Mouse (Mus musculus) forebrain, postnatal 0 days (tissue): ENCODE measurements at regions not wholly inside any gene's neighbourhood (a gene's known extent, or its start where the extent isn't known, plus 50 kb on each side); places are given as distances from the start of the nearest gene placed in this dataset.
"Not testable (repeated sequence)": the region's sequence is repeated elsewhere in the genome, so short reads cannot be mapped to it uniquely, and the experiment has no call there.

Experiments used
- ATAC-seq: fragments of 200-750 bp; cut with Nextera tagmentation; 2 replicates; pipeline ENCODE4 v1.8.0; 2017; ENCODE audit warnings: mild to moderate bottlenecking, moderate library complexity
- DNase-seq: peaks from one replicate; pipeline ENCODE4 v3.0.0-alpha.2; 2015
- H3K27ac ChIP-seq: fragments of 300-500 bp; sonication (generic); 2 replicates; pipeline ENCODE4 v1.5.1; 2014; ENCODE audit warnings: low read depth, mild to moderate bottlenecking, antibody characterized with exemption, low read length, moderate library complexity, mixed read lengths
- H3K27me3 ChIP-seq: fragments of 300-500 bp; sonication (generic); 2 replicates; pipeline ENCODE4 v1.6.1; 2014; ENCODE audit warnings: mild to moderate bottlenecking, low read length, mixed read lengths; ENCODE audit not compliant: insufficient read depth
- H3K36me3 ChIP-seq: fragments of 300-500 bp; sonication (generic); 2 replicates; pipeline ENCODE4 v1.6.1; 2014; ENCODE audit warnings: mild to moderate bottlenecking, moderate library complexity; ENCODE audit not compliant: insufficient read depth
- H3K4me1 ChIP-seq: fragments of 300-500 bp; sonication (generic); 2 replicates; pipeline ENCODE4 v1.6.1; 2014; ENCODE audit warnings: antibody characterized with exemption; ENCODE audit not compliant: insufficient read depth
- H3K4me2 ChIP-seq: fragments of 300-500 bp; sonication (generic); 2 replicates; pipeline ENCODE4 v1.6.1; 2014; ENCODE audit warnings: low read depth, mild to moderate bottlenecking, moderate library complexity
- H3K4me3 ChIP-seq: fragments of 300-500 bp; sonication (generic); 2 replicates; pipeline ENCODE4 v1.5.1; 2014; ENCODE audit warnings: low read depth, low read length, mixed read lengths
- H3K9ac ChIP-seq: fragments of 300-500 bp; sonication (generic); 2 replicates; pipeline ENCODE4 v1.6.1; 2014; ENCODE audit warnings: mild to moderate bottlenecking
- H3K9me3 ChIP-seq: fragments of 300-500 bp; sonication (generic); 2 replicates; pipeline ENCODE4 v1.6.1; 2016; ENCODE audit warnings: low read length
- CTCF ChIP-seq: sonication (generic); IDR thresholded peaks from 2 replicates; pipeline ENCODE4 v1.5.1; 2016; ENCODE audit warnings: antibody characterized with exemption, control low read depth, low read depth
- WGBS: fragments of 180-500 bp; shearing (Covaris S2); extraction: QIAGEN DNeasy Blood & Tissue Kit; methylation state at CpG from one replicate; pipeline ENCODE4 v1.1.7; 2014; 5-methylcytosine and 5-hydroxymethylcytosine counted together

DNA sequence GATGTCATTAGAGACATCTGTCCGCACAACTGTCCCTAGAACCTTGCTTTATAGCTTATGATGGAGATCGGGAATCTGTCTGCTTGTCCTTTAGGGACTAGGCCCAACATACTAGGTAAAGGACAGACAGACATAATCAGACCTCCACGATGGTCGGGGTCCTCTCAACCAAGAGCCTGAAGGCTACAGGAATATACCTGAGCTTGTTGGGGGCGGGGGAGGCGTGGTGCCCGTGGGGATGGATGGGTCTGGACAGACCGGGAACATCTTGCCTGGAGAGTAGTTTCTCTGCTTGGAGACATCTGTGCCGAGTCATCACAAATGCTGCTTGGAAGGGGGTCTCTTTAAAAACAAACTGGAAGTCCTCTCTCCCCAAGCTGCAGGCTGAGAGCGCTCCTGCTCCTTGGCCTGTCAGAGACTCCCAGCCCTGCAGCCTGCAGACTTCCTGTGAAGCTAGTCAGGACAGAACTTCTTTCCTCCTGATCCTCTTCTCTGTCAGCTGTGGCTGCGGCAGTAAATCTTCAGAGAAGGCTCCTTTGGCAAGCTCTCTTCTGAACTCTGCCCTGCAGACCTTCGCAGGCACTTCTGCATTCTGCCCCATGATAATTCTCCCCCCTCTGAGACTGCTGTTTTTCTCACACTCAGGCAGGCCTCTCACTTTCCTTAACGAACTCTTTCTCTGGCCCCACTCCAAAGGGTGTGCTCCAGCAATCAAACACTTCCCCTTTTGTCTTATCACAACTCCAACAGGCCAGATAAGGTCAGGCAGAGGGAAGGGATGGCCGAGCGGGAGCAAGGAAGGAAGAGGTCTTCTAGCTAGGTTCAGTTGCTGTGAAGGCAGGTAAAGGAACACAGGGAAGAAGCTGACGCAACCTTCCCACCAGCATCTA, 143.1 kb upstream of the Cdk6 start:
- Histone ChIP-seq H3K4me2 (no peak overlapping the region), H3K4me3 (no peak overlapping the region), H3K27me3 (no peaks in the 10 kb centered on the region), H3K4me1 (no peaks in the 10 kb centered on the region), H3K27ac (no peak overlapping the region), H3K9ac (no peak overlapping the region), H3K36me3 (no peaks in the 10 kb centered on the region), H3K9me3 (no peaks in the 10 kb centered on the region)
- no peak for DNase-seq
- WGBS: 70% methylated on average over 16 of the region's 16 CpGs
- ATAC-seq: no peak
- no peak for TF ChIP-seq CTCF

DNA sequence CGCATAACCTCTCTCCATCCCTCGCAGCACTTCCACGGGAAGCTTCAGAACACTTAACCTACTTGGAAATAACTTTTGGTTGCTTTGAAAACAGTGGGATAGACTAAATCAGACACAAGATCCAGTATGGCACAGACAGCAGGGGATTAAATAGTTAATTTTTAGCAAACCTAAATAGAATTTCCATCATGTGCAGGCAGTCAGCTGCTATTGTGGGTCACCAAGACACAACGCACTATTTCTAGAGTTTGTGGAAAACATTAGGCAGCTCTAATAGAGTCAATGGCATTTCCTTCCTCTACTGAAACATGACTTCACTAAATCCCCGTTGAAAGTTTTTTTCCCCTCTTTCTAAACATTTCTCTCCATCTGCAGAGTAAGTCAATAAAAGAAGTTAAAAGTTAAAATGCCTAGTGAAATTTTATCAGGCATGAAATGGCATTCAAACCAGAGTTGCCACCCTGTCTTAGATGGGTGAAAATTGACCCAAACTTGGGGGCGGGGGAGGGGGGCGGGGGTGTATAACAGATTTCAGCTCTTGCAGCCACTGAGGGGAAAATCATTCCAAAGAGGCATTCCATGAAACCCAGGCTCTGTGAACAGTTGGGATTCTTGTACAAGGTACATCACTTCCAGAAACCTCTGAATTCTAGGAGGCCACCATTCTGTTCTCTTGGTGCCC, 142.3 kb upstream of the Cdk6 start:
- H3K4me3 ChIP-seq, H3K9me3 ChIP-seq, H3K9ac ChIP-seq, DNase-seq, H3K4me2 ChIP-seq, H3K36me3 ChIP-seq, H3K4me1 ChIP-seq, H3K27me3 ChIP-seq, ATAC-seq, H3K27ac ChIP-seq: not testable (repeated sequence)
- 74% methylated on average over 7 of the region's 7 CpGs for WGBS

DNA sequence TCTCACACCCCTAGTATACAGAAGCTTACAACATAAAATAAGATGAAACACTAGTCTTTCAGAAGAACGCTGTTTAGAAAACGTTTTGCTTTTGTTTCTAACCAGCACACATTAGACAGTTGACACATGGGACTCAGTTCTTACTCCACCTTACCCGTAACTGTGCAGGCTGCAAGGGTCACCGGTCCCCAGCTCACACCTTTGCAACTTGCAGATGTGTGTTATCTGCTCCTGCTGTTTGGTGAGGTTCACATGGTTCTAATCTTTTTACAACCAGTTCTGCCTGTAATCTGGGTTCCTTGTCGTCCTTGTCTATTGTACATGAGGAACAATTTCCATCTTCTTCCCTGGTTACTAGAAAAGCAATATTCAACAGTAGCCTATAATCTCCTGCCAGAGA, 135.1 kb upstream of the Cdk6 start:
- ATAC-seq, H3K27ac ChIP-seq, H3K4me3 ChIP-seq, H3K27me3 ChIP-seq, DNase-seq, H3K4me2 ChIP-seq, H3K9me3 ChIP-seq, H3K9ac ChIP-seq, H3K4me1 ChIP-seq, H3K36me3 ChIP-seq: not testable (repeated sequence)
- WGBS: 82% methylated on average over 5 of the region's 5 CpGs

DNA sequence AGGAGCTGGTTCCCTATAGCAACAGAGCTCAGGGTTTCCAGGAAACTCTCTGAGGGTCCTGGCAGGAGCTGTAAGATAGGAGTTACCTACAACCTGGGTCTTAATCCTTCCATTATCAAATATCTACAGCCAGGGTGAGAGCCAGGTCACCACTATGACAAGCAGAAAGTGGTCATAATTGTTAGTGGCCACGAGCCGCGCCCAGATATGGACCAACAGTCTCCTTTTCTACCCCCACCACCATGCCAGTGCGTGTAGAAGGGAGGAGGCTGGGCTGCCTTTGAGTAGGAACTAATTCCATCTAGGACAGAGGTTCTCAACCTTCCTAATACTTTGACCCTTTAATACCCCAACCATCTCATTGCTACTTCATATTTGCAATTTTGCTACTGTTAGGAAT, 133.0 kb upstream of the Cdk6 start:
- H3K4me1 ChIP-seq, H3K9me3 ChIP-seq, H3K27me3 ChIP-seq, H3K4me2 ChIP-seq, ATAC-seq, H3K4me3 ChIP-seq, H3K36me3 ChIP-seq, DNase-seq, H3K9ac ChIP-seq, H3K27ac ChIP-seq: not testable (repeated sequence)
- WGBS: 94% methylated on average over 4 of the region's 4 CpGs

DNA sequence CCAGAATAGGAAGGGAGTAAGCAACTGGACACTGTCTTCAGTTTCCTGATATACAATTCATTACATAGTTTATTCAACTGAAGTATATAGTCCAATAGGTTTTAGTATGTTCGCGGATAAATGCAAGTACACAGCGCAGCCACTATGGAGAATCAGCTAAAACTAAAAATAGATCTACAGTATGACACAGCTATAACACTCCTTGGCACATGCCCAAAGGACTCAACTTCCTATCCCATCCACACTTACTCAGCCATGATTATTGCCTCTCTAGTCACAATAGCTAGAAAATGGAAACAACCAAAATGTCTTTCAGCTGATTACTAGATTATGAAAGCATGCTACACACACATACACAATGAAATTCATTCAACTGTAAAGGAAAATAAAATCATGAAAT, 130.0 kb upstream of the Cdk6 start:
- WGBS: 98% methylated on average over 3 of the region's 3 CpGs
- Histone ChIP-seq H3K9ac (no peak overlapping the region), H3K36me3 (no peaks in the 10 kb centered on the region), H3K27ac (no peak overlapping the region), H3K27me3 (no peaks in the 10 kb centered on the region), H3K4me3 (no peak overlapping the region), H3K4me1 (no peaks in the 10 kb centered on the region), H3K9me3 (no peaks in the 10 kb centered on the region), H3K4me2 (no peak overlapping the region)
- DNase-seq (no peak), ATAC-seq (no peak)
- no peak for TF ChIP-seq CTCF

DNA sequence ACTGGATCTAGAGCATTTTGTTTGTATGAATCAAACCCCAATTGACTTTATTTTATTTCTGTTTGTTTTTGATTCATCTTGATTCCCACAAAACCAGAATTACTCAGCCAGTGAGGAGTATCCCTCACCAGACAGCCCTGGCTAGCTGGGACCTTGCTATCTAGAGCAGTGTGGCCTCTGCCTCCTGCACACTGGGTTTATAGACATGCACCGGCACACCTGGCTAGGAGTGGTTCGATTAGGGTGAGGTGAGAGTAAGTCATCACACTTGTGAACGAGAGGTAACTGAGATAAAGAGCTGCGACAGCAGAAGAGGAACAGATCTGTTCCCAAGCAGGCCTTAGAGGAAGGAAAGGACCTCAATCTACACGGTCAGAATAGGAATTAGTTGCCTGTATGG, 125.2 kb upstream of the Cdk6 start:
- no peaks in the 10 kb centered on the region for H3K36me3 ChIP-seq
- DNase-seq (no peak), ATAC-seq (no peak)
- no peak for TF ChIP-seq CTCF
- H3K4me3 ChIP-seq: no peak overlapping the region
- H3K9me3 ChIP-seq: no peaks in the 10 kb centered on the region
- no peak overlapping the region for H3K4me2 ChIP-seq
- no peaks in the 10 kb centered on the region for H3K4me1 ChIP-seq
- no peak overlapping the region for H3K27ac ChIP-seq
- WGBS: 87% methylated on average over 5 of the region's 5 CpGs
- no peaks in the 10 kb centered on the region for H3K27me3 ChIP-seq
- no peak overlapping the region for H3K9ac ChIP-seq

DNA sequence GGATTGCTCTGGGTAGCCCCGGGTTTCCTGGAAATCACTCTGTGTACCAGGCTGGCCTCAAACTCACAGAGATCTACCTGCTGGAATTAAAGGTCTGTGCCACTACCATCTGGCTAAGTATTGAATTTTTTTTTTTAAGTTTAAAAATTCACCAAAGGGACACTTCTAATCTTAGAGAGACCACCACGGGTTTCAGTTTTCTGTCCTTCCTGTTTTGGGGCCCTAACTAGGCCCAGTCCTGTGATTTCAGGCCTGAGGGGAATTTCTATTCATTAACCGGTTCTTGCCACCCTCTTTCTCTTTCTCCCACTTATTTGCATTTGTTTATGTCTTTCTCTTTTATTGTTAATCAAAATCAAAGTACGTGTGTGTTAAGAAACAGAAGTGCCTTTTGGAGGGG, 122.1 kb upstream of the Cdk6 start:
- TF ChIP-seq CTCF: no peak
- H3K4me3 ChIP-seq: no peak overlapping the region
- ATAC-seq: no peak

More for the DNA sequence above, 122.1 kb upstream of the Cdk6 start:
- Histone ChIP-seq H3K9me3 (no peaks in the 10 kb centered on the region), H3K4me1 (no peaks in the 10 kb centered on the region), H3K4me2 (no peak overlapping the region), H3K27me3 (no peaks in the 10 kb centered on the region), H3K27ac (no peak overlapping the region), H3K9ac (no peak overlapping the region), H3K36me3 (no peaks in the 10 kb centered on the region)
- DNase-seq: no peak
- 31% methylated on average over 4 of the region's 4 CpGs for WGBS
